Mouse (Mus musculus): ENCODE data around the gene Map1b. TPM values are rescaled to one million over a fixed set of nuclear protein-coding genes. Genes with fewer than 3 reads are reported as not detected.

The Map1b gene
- polyA plus RNA-seq, 1 experiment from 2014 or later, result 1,306 TPM

GRCm38 (mm10) chr13:99483433-99483832 is 32.9 kb downstream of the Map1b start:
- H3K9me3 ChIP-seq, result no peaks in the 10 kb centered on the region
- H3K9ac ChIP-seq, result no peak overlapping the region
- no peak overlapping the region for H3K27ac ChIP-seq
- no peak overlapping the region for H3K4me2 ChIP-seq
- H3K27me3 ChIP-seq, result no peaks in the 10 kb centered on the region
- H3K4me3 ChIP-seq (replicated peaks), result no peak overlapping the region
- peaks cover 58% of the 10 kb centered on the region for H3K4me1 ChIP-seq
- peaks cover 47% of the 10 kb centered on the region for H3K36me3 ChIP-seq (replicated peaks)
- no peak for ATAC-seq (ENCODE audit: low FRiP score)

- Histone ChIP-seq H3K27me3 (no peaks in the 10 kb centered on the region), H3K27ac (peak overlapping the region; percentile 88), H3K4me2 (peak overlapping the region; percentile 42), H3K9ac (no peak overlapping the region), H3K4me3 (replicated peaks) (no peak overlapping the region), H3K9me3 (no peaks in the 10 kb centered on the region), H3K4me1 (peaks cover 52% of the 10 kb centered on the region), H3K36me3 (replicated peaks) (peaks cover 21% of the 10 kb centered on the region)
- ATAC-seq (ENCODE audit: low FRiP score), result peak; percentile 87
- 2% methylated on average over 6 of the region's 6 CpGs for WGBS
These were observed 40.9 kb downstream of the Map1b start for GRCm38 (mm10) chr13:99475488-99475887.

- peak overlapping the region; percentile 88 for H3K27ac ChIP-seq
- no peaks in the 10 kb centered on the region for H3K27me3 ChIP-seq
- peak; percentile 11; the same call in 1 of the 2 replicates for ATAC-seq (ENCODE audit: low FRiP score)
- peak overlapping the region; percentile 36; the same call in 1 of the 2 replicates for H3K9ac ChIP-seq
- H3K9me3 ChIP-seq, result no peaks in the 10 kb centered on the region
- peak overlapping the region; percentile 42 for H3K4me2 ChIP-seq
- H3K4me3 ChIP-seq (replicated peaks), result no peak overlapping the region
- peaks cover 19% of the 10 kb centered on the region for H3K36me3 ChIP-seq (replicated peaks)
- H3K4me1 ChIP-seq, result peaks cover 56% of the 10 kb centered on the region
- WGBS, result 7% methylated on average over 5 of the region's 5 CpGs
These were observed 41.3 kb downstream of the Map1b start for GRCm38 (mm10) chr13:99475033-99475432.

GRCm38 (mm10) chr13:99474108-99474507 is 42.2 kb downstream of the Map1b start:
- no peak overlapping the region for H3K4me2 ChIP-seq
- H3K27me3 ChIP-seq, result no peaks in the 10 kb centered on the region
- H3K36me3 ChIP-seq (replicated peaks), result peaks cover 19% of the 10 kb centered on the region
- H3K4me1 ChIP-seq, result peaks cover 65% of the 10 kb centered on the region
- 89% methylated on average over 7 of the region's 7 CpGs for WGBS
- H3K9ac ChIP-seq, result no peak overlapping the region
- H3K4me3 ChIP-seq (replicated peaks), result no peak overlapping the region
- no peak overlapping the region for H3K27ac ChIP-seq
- H3K9me3 ChIP-seq, result no peaks in the 10 kb centered on the region
- ATAC-seq (ENCODE audit: low FRiP score), result no peak

GRCm38 (mm10) chr13:99472028-99472427 is 44.3 kb downstream of the Map1b start:
- no peak overlapping the region for H3K4me3 ChIP-seq (replicated peaks)
- H3K36me3 ChIP-seq (replicated peaks), result peaks cover 17% of the 10 kb centered on the region
- 91% methylated on average over 9 of the region's 9 CpGs for WGBS
- H3K4me2 ChIP-seq, result no peak overlapping the region
- H3K9ac ChIP-seq, result no peak overlapping the region
- H3K27ac ChIP-seq, result no peak overlapping the region
- H3K4me1 ChIP-seq, result peaks cover 74% of the 10 kb centered on the region
- ATAC-seq (ENCODE audit: low FRiP score), result no peak
- H3K27me3 ChIP-seq, result no peaks in the 10 kb centered on the region
- no peaks in the 10 kb centered on the region for H3K9me3 ChIP-seq

- WGBS, result 31% methylated on average over 7 of the region's 7 CpGs
- no peak for ATAC-seq (ENCODE audit: low FRiP score)
- no peaks in the 10 kb centered on the region for H3K9me3 ChIP-seq
- 0 out of 2 replicates have a peak overlapping the region, but pooled peaks have one; percentile 4 for H3K4me2 ChIP-seq
- H3K27ac ChIP-seq, result peak overlapping the region; percentile 75; the same call in 1 of the 2 replicates
- peaks cover 67% of the 10 kb centered on the region for H3K4me1 ChIP-seq
- no peak overlapping the region for H3K9ac ChIP-seq
- H3K36me3 ChIP-seq (replicated peaks), result peaks cover 15% of the 10 kb centered on the region
- H3K4me3 ChIP-seq (replicated peaks), result no peak overlapping the region
- no peaks in the 10 kb centered on the region for H3K27me3 ChIP-seq
These were observed 46.3 kb downstream of the Map1b start for GRCm38 (mm10) chr13:99470084-99470483.

- Histone ChIP-seq H3K4me1 (peaks cover 54% of the 10 kb centered on the region), H3K9ac (no peak overlapping the region), H3K27ac (no peak overlapping the region), H3K9me3 (no peaks in the 10 kb centered on the region), H3K36me3 (replicated peaks) (peaks cover 15% of the 10 kb centered on the region), H3K4me2 (no peak overlapping the region), H3K4me3 (replicated peaks) (no peak overlapping the region), H3K27me3 (no peaks in the 10 kb centered on the region)
- ATAC-seq (ENCODE audit: low FRiP score), result no peak
- 60% methylated on average over 2 of the region's 2 CpGs for WGBS
These were observed 48.1 kb downstream of the Map1b start for GRCm38 (mm10) chr13:99468267-99468666.

GRCm38 (mm10) chr13:99466811-99467315 is 49.5 kb downstream of the Map1b start:
- Histone ChIP-seq H3K9ac (no peak overlapping the region), H3K27me3 (no peaks in the 10 kb centered on the region), H3K36me3 (replicated peaks) (peaks cover 14% of the 10 kb centered on the region), H3K9me3 (no peaks in the 10 kb centered on the region), H3K4me1 (peaks cover 54% of the 10 kb centered on the region), H3K27ac (peak overlapping the region; percentile 46; the same call in 1 of the 2 replicates), H3K4me3 (replicated peaks) (no peak overlapping the region), H3K4me2 (no peak overlapping the region)
- ATAC-seq (ENCODE audit: low FRiP score), result no peak
- WGBS, result 73% methylated on average over 6 of the region's 6 CpGs

- H3K4me1 ChIP-seq, result peaks cover 51% of the 10 kb centered on the region
- peak; percentile 66 for ATAC-seq (ENCODE audit: low FRiP score)
- peaks cover 20% of the 10 kb centered on the region for H3K36me3 ChIP-seq (replicated peaks)
- H3K27ac ChIP-seq, result peak overlapping the region; percentile 13; the same call in 1 of the 2 replicates
- H3K27me3 ChIP-seq, result no peaks in the 10 kb centered on the region
- no peak overlapping the region for H3K9ac ChIP-seq
- H3K4me3 ChIP-seq (replicated peaks), result no peak overlapping the region
- no peaks in the 10 kb centered on the region for H3K9me3 ChIP-seq
- no peak overlapping the region for H3K4me2 ChIP-seq
- WGBS, result 54% methylated on average over 2 of the region's 2 CpGs
These were observed 50.3 kb downstream of the Map1b start for GRCm38 (mm10) chr13:99466064-99466463.

- ATAC-seq (ENCODE audit: low FRiP score), result no peak
- H3K27ac ChIP-seq, result no peak overlapping the region; the same call in 1 of the 2 replicates
- no peak overlapping the region for H3K4me2 ChIP-seq
- peaks cover 28% of the 10 kb centered on the region for H3K36me3 ChIP-seq (replicated peaks)
- H3K4me3 ChIP-seq (replicated peaks), result no peak overlapping the region
- WGBS, result 80% methylated on average over 4 of the region's 4 CpGs
- H3K9me3 ChIP-seq, result no peaks in the 10 kb centered on the region
- no peak overlapping the region for H3K9ac ChIP-seq
- H3K4me1 ChIP-seq, result peaks cover 38% of the 10 kb centered on the region
- no peaks in the 10 kb centered on the region for H3K27me3 ChIP-seq
These were observed 51.8 kb downstream of the Map1b start for GRCm38 (mm10) chr13:99464551-99464950.

GRCm38 (mm10) chr13:99461886-99462285 is 54.5 kb downstream of the Map1b start:
- no peak overlapping the region for H3K9ac ChIP-seq
- peaks cover 28% of the 10 kb centered on the region for H3K36me3 ChIP-seq (replicated peaks)
- no peaks in the 10 kb centered on the region for H3K9me3 ChIP-seq
- H3K4me1 ChIP-seq, result peaks cover 20% of the 10 kb centered on the region
- H3K27me3 ChIP-seq, result no peaks in the 10 kb centered on the region
- WGBS, result 90% methylated on average over 4 of the region's 4 CpGs
- no peak overlapping the region for H3K4me2 ChIP-seq
- no peak overlapping the region for H3K4me3 ChIP-seq (replicated peaks)
- ATAC-seq (ENCODE audit: low FRiP score), result no peak
- no peak overlapping the region for H3K27ac ChIP-seq

GRCm38 (mm10) chr13:99459612-99460011 is 56.7 kb downstream of the Map1b start:
- H3K36me3 ChIP-seq (replicated peaks), result peaks cover 28% of the 10 kb centered on the region
- H3K4me2 ChIP-seq, result no peak overlapping the region
- H3K9me3 ChIP-seq, result no peaks in the 10 kb centered on the region
- no peaks in the 10 kb centered on the region for H3K27me3 ChIP-seq
- H3K4me3 ChIP-seq (replicated peaks), result no peak overlapping the region
- H3K9ac ChIP-seq, result no peak overlapping the region
- H3K4me1 ChIP-seq, result peaks cover 30% of the 10 kb centered on the region
- peak; percentile 13; the same call in 1 of the 2 replicates for ATAC-seq (ENCODE audit: low FRiP score)
- WGBS, result 93% methylated on average over 4 of the region's 4 CpGs
- peak overlapping the region; percentile 87 for H3K27ac ChIP-seq

GRCm38 (mm10) chr13:99458658-99459386 is 57.5 kb downstream of the Map1b start:
- Histone ChIP-seq H3K4me3 (replicated peaks) (no peak overlapping the region), H3K36me3 (replicated peaks) (peaks cover 28% of the 10 kb centered on the region), H3K9ac (no peak overlapping the region), H3K4me2 (no peak overlapping the region), H3K9me3 (no peaks in the 10 kb centered on the region), H3K4me1 (peaks cover 30% of the 10 kb centered on the region), H3K27ac (peak overlapping the region; percentile 87), H3K27me3 (no peaks in the 10 kb centered on the region)
- ATAC-seq (ENCODE audit: low FRiP score), result peak; percentile 84; the same call in 1 of the 2 replicates
- 68% methylated on average over 12 of the region's 12 CpGs for WGBS

Data from forebrain, embryonic 12.5 days (tissue).